Mouse (Mus musculus) neural tube, embryonic 14.5 days (tissue): Measurements from ENCODE around the gene Lrrc63. TPM values are rescaled to one million over a fixed set of nuclear protein-coding genes. Genes with fewer than 3 reads are reported as not detected.
"Not testable (repeated sequence)": the region's sequence is repeated elsewhere in the genome, so short reads cannot be mapped to it uniquely, and the experiment has no call there.

Source experiments
- ATAC-seq: fragments of 200-750 bp; cut with Nextera tagmentation; 2 replicates; pipeline ENCODE4 v1.8.0; 2017; ENCODE audit warnings: low read depth, mild to moderate bottlenecking, moderate TSS enrichment, moderate library complexity
- H3K27ac ChIP-seq: fragments of 300-500 bp; sonication (generic); 2 replicates; pipeline ENCODE4 v1.5.1; 2014; ENCODE audit warnings: low read depth, mild to moderate bottlenecking, control low read depth, low read length, moderate library complexity, mixed read lengths
- H3K27me3 ChIP-seq: fragments of 300-500 bp; sonication (generic); 2 replicates; pipeline ENCODE4 v1.6.1; 2014; ENCODE audit warnings: low read length; ENCODE audit not compliant: control insufficient read depth, insufficient read depth
- H3K36me3 ChIP-seq: fragments of 300-500 bp; sonication (generic); 2 replicates; pipeline ENCODE4 v1.6.1; 2014; ENCODE audit warnings: low read length, mixed read lengths; ENCODE audit not compliant: control insufficient read depth, insufficient read depth
- H3K4me1 ChIP-seq: fragments of 300-500 bp; sonication (generic); 2 replicates; pipeline ENCODE4 v1.6.1; 2014; ENCODE audit warnings: low read length; ENCODE audit not compliant: control insufficient read depth, insufficient read depth
- H3K4me2 ChIP-seq: fragments of 300-500 bp; sonication (generic); 2 replicates; pipeline ENCODE4 v1.6.1; 2014; ENCODE audit warnings: mild to moderate bottlenecking, low read depth, low read length, control low read depth
- H3K4me3 ChIP-seq: fragments of 300-500 bp; sonication (generic); 2 replicates; pipeline ENCODE4 v1.5.1; 2014; ENCODE audit warnings: low read depth, low read length, control low read depth, mixed read lengths
- H3K9ac ChIP-seq: fragments of 300-500 bp; sonication (generic); replicated peaks from 2 replicates; pipeline ENCODE4 v1.6.1; 2014; ENCODE audit warnings: low read depth, mild to moderate bottlenecking, control low read depth, low read length, mixed read lengths
- H3K9me3 ChIP-seq: fragments of 300-500 bp; sonication (generic); 2 replicates; pipeline ENCODE4 v1.6.1; 2016; ENCODE audit warnings: low read length; ENCODE audit not compliant: control insufficient read depth
- WGBS: fragments of 180-500 bp; shearing (Covaris S2); extraction: QIAGEN DNeasy Blood & Tissue Kit; methylation state at CpG from one replicate; pipeline ENCODE4 v1.1.7; 2014; 5-methylcytosine and 5-hydroxymethylcytosine counted together
- polyA plus RNA-seq: library from polyadenylated mRNA; unstranded; fragments of >200 nt; fragmentation: Nextera tagmentation; extraction: Ambion mirVana; gene quantifications from 2 replicates; pipeline ENCODE4 v1.2.1, GENCODE M21; 2014

Gene Lrrc63
- polyA plus RNA-seq, 1 experiment from 2014 or later, result not detected

DNA sequence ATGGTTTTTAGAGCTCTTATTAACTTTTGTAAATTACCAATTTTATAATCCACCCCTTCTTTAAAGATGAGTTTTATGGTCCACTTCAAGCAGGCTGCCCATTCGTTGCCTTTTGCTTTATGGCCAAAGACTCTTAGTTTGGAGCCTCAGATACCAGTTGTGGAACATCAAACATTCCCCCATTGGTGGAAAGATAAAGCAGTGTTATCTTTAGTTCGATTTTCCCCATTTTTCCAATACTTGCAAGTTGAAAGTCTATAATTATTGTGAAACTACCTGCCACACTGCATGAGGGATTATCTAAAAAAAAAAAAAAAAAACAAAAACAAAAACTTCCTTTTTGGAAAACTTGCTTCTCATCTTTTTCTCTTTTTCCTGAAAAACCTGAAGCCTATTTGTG is 20.0 kb upstream of the Lrrc63 start:
- Histone ChIP-seq H3K4me1 (no peaks in the 10 kb centered on the region), H3K9ac (no peak overlapping the region), H3K36me3 (no peaks in the 10 kb centered on the region), H3K4me3 (no peak overlapping the region), H3K27ac (no peak overlapping the region), H3K4me2 (no peak overlapping the region), H3K27me3 (no peaks in the 10 kb centered on the region), H3K9me3 (no peaks in the 10 kb centered on the region)
- WGBS, result 75% methylated on average over 2 of the region's 2 CpGs
- no peak for ATAC-seq

DNA sequence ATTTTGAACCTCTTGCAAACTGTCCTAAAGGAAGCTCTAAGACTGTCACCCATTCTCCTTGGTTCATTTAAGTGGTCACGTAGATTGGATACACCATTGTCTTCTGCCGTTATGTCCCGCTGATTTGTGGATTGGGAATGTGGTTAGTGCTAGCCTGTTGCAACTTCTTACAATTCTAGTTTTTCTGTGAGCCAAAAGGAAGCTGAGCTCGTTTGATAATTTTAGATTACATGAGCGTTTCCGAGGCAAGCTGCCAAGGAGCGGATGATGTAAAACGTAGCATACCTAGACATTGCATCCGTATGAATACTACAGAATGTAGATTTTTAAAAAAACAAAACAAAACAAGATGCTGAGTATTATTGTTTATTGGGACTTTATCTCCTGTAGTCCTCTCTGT is 17.5 kb upstream of the Lrrc63 start:
- Histone ChIP-seq H3K9ac (no peak overlapping the region), H3K27me3 (no peaks in the 10 kb centered on the region), H3K27ac (no peak overlapping the region), H3K36me3 (no peaks in the 10 kb centered on the region), H3K4me2 (no peak overlapping the region), H3K9me3 (no peaks in the 10 kb centered on the region), H3K4me3 (no peak overlapping the region), H3K4me1 (no peaks in the 10 kb centered on the region)
- 75% methylated on average over 9 of the region's 9 CpGs for WGBS
- ATAC-seq, result no peak

DNA sequence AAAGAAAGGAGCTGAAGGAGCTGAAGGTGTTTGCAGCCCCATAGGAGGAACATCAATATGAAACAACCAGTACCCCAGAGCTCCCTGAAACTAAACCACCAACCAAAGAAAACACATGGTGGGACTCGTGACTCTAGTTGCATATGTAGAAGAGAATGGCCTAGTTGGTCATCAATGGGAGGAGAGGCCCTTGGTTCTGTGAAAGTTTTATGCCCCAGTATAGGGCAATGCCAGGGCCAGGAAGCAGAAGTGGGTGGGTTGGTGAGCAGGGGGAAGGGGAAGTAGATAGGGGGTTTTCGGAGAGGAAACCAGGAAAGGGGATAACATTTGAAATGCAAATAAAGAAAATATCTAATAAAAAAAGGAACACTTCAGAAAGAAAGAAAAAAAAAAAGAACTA is 17.0 kb upstream of the Lrrc63 start:
- not testable (repeated sequence) for H3K4me1 ChIP-seq, ATAC-seq, H3K4me2 ChIP-seq, H3K9ac ChIP-seq, H3K27me3 ChIP-seq, H3K9me3 ChIP-seq, H3K27ac ChIP-seq, H3K36me3 ChIP-seq, H3K4me3 ChIP-seq
- WGBS, result 83% methylated on average over 2 of the region's 2 CpGs

DNA sequence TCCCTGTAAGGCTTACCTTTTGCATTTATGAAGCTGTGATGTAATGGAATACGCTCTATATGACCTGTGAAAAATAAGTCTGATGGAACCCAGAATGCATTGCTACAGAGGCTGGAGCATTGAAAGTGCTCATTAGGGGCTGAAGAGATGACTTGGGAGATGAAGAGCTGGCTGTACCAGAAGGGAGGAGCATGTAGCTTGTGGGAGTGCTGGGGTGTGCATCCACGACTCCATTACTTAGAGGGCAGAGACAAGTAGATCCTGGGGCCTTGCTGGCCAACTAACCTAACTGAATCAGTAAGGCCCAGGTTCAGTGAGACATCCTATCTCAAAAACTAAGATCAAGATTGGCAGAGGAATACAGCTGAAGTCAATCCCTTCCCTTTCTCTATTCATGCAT is 8.5 kb upstream of the Lrrc63 start:
- H3K27ac ChIP-seq, result no peak overlapping the region
- no peak overlapping the region for H3K9ac ChIP-seq
- no peak overlapping the region for H3K4me3 ChIP-seq
- H3K4me1 ChIP-seq, result no peaks in the 10 kb centered on the region
- 93% methylated on average over 2 of the region's 2 CpGs for WGBS
- no peaks in the 10 kb centered on the region for H3K9me3 ChIP-seq
- ATAC-seq, result no peak
- no peaks in the 10 kb centered on the region for H3K27me3 ChIP-seq
- no peaks in the 10 kb centered on the region for H3K36me3 ChIP-seq
- H3K4me2 ChIP-seq, result no peak overlapping the region

DNA sequence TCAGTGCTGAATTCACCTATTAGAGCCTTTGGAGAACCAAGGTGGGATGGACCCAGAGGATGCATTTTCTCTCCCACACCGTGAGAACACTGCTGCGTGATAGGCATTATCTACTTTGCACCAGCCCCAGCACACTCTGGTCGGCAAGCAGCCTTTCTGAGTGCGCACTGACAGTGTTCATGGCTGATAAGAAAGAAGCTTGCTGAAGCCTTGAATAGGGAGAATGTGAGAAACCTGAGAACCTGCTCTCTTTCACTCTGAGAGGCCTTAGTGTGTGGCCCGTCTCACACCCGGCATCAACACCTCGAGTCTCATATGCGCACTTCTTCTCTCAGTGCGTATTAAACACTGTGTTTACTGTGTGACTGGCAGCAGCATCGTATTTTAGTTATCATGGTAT is 7.8 kb upstream of the Lrrc63 start:
- Histone ChIP-seq H3K27me3 (no peaks in the 10 kb centered on the region), H3K4me1 (no peaks in the 10 kb centered on the region), H3K9me3 (no peaks in the 10 kb centered on the region), H3K27ac (no peak overlapping the region), H3K4me3 (no peak overlapping the region), H3K9ac (no peak overlapping the region), H3K4me2 (no peak overlapping the region), H3K36me3 (no peaks in the 10 kb centered on the region)
- 87% methylated on average over 10 of the region's 10 CpGs for WGBS
- ATAC-seq, result no peak

DNA sequence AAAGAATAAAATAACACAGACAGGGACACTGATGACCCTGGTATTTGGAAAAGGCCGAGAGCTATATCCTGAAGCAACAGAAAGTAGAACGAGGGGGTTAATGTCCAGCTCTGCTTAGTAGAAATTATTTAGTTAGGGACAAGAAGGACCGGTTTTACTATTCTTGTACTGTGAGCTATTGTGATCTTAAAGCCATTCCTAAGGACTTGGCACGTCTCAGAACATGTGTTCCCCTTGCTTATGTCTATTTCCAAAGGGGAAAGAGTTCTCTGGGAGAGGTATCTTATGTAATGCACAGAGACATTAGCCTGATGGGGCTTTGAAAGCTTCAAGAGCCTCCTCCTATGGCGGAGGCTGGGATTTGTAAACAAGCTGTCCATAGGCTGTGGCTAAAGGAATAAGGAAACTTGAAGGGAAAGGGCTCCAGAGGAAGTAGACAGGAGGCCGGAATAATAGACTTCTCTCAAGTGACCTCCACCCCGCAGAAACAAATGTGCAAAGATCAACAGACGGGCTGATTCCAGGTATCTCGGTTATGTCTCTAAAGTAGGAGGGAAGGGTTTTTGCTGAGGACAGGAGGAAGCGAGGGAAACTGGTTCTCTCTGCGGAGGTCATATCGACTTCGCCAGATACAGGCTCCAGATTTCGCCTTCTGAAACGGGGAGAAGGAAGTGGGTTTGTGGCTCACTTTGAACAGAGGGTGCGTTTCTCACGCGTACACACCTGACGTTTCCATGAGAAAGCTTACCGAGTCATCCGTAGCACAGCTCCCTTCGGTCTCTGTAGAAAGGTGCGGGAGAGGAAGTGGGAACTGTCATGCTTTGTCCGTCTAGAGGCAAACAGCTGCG is 5.7 kb upstream of the Lrrc63 start:
- no peak for ATAC-seq
- Histone ChIP-seq H3K4me1 (no peaks in the 10 kb centered on the region), H3K27me3 (peaks cover 2% of the 10 kb centered on the region; the same call in 1 of the 2 replicates), H3K4me2 (no peak overlapping the region), H3K9me3 (no peaks in the 10 kb centered on the region), H3K9ac (no peak overlapping the region), H3K4me3 (no peak overlapping the region), H3K27ac (no peak overlapping the region), H3K36me3 (no peaks in the 10 kb centered on the region)
- WGBS, result 82% methylated on average over 25 of the region's 25 CpGs

DNA sequence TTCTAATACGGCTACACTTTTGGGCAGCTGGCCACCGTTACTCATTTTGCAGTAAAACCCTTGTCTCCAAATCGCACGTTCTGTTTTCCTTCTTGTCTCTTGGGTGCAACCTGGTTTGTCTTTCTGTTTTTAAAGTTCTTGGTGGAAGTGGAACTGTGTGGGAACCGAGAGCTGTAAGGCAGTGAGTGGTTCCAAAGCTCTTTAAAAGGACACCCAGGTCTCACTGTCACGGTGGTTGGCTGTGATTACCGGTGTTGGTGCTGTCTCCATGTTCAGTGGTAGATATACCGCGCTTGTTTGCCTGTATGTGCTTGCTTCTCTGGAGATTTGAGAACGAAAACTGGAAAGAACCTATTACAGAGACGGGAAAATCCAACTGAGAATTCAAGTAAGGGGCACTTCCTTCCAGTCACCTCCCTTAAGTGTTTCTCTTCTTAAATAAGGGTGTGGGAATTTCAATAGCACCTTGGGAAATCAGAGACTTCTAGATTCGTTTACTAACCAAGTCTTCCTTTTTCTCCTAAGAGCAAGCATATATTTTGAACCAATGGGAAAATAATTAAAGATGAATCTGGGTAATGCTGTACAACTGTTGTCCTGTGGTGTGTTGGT is 749 bp upstream of the Lrrc63 start:
- H3K4me2 ChIP-seq, result peak overlapping the region; percentile 78
- H3K4me3 ChIP-seq, result peak overlapping the region; percentile 53
- peaks cover 2% of the 10 kb centered on the region; the same call in 1 of the 2 replicates for H3K27me3 ChIP-seq
- no peak overlapping the region for H3K27ac ChIP-seq
- WGBS, result 6% methylated on average over 12 of the region's 12 CpGs
- H3K36me3 ChIP-seq, result no peaks in the 10 kb centered on the region
- no peaks in the 10 kb centered on the region for H3K9me3 ChIP-seq
- no peak overlapping the region for H3K9ac ChIP-seq
- 0 out of 2 replicates have a peak, but pooled peaks have one; percentile 6 for ATAC-seq
- H3K4me1 ChIP-seq, result 0 out of 2 replicates have a peak, but pooled peaks cover 3% of the 10 kb centered on the region

DNA sequence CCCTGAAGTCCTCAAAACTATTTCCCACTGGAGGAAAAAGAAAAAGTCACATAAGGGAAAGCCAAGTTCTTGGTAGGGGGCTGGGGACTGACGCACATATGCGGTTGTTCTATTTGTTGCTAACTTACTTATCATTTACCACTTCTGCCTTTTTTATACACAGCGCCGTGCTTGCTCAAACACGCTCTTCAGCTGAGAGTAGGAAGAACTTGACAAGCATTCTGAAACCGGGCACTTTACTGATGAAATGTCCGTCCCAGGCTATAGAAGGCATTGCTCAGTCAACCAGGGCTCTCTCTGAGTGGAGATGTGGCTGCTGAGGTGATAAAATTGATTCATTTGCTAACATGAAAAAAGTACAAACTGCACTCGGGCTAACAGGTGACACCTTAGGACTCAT is 9.0 kb downstream of the Lrrc63 start:
- Histone ChIP-seq H3K9me3 (no peaks in the 10 kb centered on the region), H3K27me3 (no peaks in the 10 kb centered on the region), H3K4me3 (no peak overlapping the region), H3K4me1 (no peaks in the 10 kb centered on the region), H3K9ac (no peak overlapping the region), H3K36me3 (no peaks in the 10 kb centered on the region), H3K4me2 (no peak overlapping the region), H3K27ac (no peak overlapping the region)
- WGBS, result 84% methylated on average over 8 of the region's 8 CpGs
- no peak for ATAC-seq

DNA sequence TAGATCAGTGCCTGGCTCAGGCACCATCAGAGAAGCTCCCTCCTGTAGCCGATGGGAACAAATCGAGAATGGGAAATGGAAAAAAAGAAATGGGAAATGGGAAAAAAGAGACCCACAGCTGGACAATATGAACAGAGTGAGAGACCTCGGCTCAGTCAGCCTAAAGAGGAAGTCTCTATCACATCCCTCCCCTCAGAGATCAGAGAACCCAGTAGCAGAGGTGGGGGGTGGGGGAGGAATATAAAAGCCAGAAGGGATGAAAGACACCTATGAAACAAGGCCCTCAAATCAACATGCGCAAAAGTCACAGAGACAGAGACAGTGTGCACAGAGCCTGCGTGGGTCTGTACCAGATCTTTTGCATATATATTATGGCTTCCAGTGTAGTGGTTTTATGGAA is 27.7 kb downstream of the Lrrc63 start:
- Histone ChIP-seq H3K4me3 (no peak overlapping the region), H3K9me3 (no peaks in the 10 kb centered on the region), H3K27ac (no peak overlapping the region), H3K4me2 (no peak overlapping the region), H3K9ac (no peak overlapping the region), H3K36me3 (no peaks in the 10 kb centered on the region), H3K4me1 (no peaks in the 10 kb centered on the region), H3K27me3 (no peaks in the 10 kb centered on the region)
- no peak for ATAC-seq
- WGBS, result 92% methylated on average over 5 of the region's 5 CpGs
